Mouse (Mus musculus) cerebellum, adult 9-10 months (tissue): Measurements from ENCODE around the gene Gm6760.

ENCODE experiments used
- DNase-seq: peaks from one replicate; pipeline ENCODE4 v3.0.0; 2022

Gene Gm6760

DNA sequence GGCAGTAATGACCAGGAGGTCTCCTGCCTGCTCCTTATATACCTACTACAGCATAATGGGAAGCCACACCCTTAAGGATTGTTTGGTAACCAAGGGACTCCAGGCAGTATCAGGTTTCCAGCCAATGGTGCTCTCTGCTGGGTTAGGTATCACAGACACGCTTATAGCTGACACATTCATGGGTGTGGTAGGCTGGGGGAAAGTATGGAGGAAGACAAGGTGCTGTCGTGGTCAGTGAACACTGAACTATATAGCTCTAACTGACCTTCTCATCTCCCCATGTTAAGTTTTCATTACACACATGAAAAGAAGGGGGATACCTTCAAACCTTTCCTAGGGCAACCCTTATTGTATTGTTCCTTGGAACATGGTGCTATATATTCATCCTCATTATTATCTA, at the start of gene Gm6760:
Gene Gm6760, minus strand, starts transcription at position 101 of the 400 bp plus-strand sequence.
- no peak for DNase-seq

DNA sequence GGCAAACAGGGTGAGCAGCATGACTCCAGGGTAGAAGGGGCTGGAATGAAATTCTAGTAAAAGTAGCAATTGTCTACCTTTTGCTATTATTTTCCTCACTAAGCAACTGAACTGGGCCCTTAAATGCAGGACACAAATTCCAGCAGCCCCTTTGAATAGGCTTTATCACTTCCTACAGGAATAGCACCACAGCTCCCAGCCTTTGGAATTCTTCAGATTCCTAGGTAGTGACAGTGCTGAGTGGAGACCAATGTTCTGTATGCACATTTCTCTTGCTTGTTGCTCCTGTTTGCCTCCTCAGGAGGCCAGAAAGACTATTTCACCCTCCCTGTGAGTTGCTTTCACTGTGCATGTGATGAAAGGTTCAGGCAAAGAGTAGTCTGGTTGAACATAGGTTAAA, 29.2 kb upstream of the Gm6760 start:
- DNase-seq = no peak

DNA sequence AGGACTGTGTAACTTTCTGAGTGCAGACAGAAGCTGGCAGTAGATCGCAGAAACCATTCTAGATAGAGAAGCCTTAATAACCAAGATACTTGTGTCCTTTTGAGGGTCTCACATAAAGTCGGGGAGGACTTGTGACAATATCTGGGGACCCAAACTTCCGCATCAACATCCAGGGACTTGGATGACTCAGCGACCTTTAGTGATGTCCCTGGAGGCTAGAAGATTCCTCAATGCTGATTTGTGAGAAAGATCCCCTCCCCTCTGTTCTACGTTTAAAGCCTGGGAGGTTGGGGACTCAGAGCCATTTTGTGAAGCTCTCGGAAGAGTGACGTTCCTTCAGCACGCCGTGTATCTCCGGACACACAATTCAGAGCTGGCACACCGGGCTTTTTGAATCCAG, 21.2 kb upstream of the Gm6760 start, which contains the start of gene 3830417A13Rik:
Gene 3830417A13Rik, plus strand, starts transcription at position 301 of the 400 bp plus-strand sequence.
- DNase-seq = no peak
